In genomic region chr16:85127661-85128346, GRCm38 (mm10) we compare ENCODE assay signal across 11 mouse cellular contexts. TPM values are rescaled to one million over a fixed set of nuclear protein-coding genes. Genes with fewer than 3 reads are reported as not detected.
DNase-seq lines count a peak whose midpoint lies in the region; ATAC-seq and TF ChIP-seq lines count a peak whose summit lies in the region.
"Had no signal": no experiment of that assay in that cellular context is flagged by ENCODE, and none has a peak within 500 bp of the region (broad histone marks: within the 10 kb centered on the region; RNA-seq: fewer than 3 reads in every experiment).

No protein-coding gene starts in this region.

- H3K4me1 ChIP-seq in lung, embryonic 15.5 days: peaks cover 54% of the 10 kb centered on the region
- peaks cover 32% of the 10 kb centered on the region for H3K4me1 ChIP-seq in lung, adult 2 months (ENCODE audit: control insufficient read depth, insufficient read depth, low read length)
- H3K4me1 ChIP-seq in forebrain, embryonic 13.5 days: peaks cover 35% of the 10 kb centered on the region
- H3K4me1 ChIP-seq in neural tube, embryonic 13.5 days (replicated peaks): peaks cover 43% of the 10 kb centered on the region

- TF ChIP-seq CTCF in lung, adult 2 months (IDR thresholded peaks at IDR 0.05; ENCODE audit: insufficient read depth, low read length): no peak

- no peak overlapping the region for H3K9ac ChIP-seq in lung, embryonic 15.5 days
- no peak overlapping the region for H3K9ac ChIP-seq in forebrain, embryonic 13.5 days
- no peak overlapping the region for H3K9ac ChIP-seq in neural tube, embryonic 13.5 days
- H3K9ac ChIP-seq: liver, postnatal 0 days had no signal

- peak overlapping the region; percentile 85 for H3K27ac ChIP-seq in lung, embryonic 15.5 days
- H3K27ac ChIP-seq in forebrain, embryonic 13.5 days: peak overlapping the region; percentile 69
- H3K27ac ChIP-seq in neural tube, embryonic 13.5 days (replicated peaks): peak overlapping the region; percentile 80

- H3K4me2 ChIP-seq in lung, embryonic 15.5 days: no peak overlapping the region
- no peak overlapping the region for H3K4me2 ChIP-seq in forebrain, embryonic 13.5 days
- no peak overlapping the region for H3K4me2 ChIP-seq in neural tube, embryonic 13.5 days

- no peak; the same call in 1 of the 2 replicates for ATAC-seq in lung, embryonic 15.5 days (ENCODE audit: borderline replicate concordance, extremely low read depth, low FRiP score, low TSS enrichment)
- ATAC-seq in forebrain, embryonic 13.5 days: no peak
- peak; percentile 24; the same call in 1 of the 2 replicates for ATAC-seq in neural tube, embryonic 13.5 days (ENCODE audit: low read depth)
- ATAC-seq: liver, postnatal 0 days; Patski had no signal

- no peak for TF ChIP-seq POLR2A in lung, adult 2 months (IDR thresholded peaks at IDR 0.05; ENCODE audit: borderline replicate concordance, extremely low read depth, low read depth, low read length)

- H3K9me3 ChIP-seq in lung, embryonic 15.5 days: no peaks in the 10 kb centered on the region
- no peaks in the 10 kb centered on the region for H3K9me3 ChIP-seq in forebrain, embryonic 13.5 days (replicated peaks)
- H3K9me3 ChIP-seq in neural tube, embryonic 13.5 days: no peaks in the 10 kb centered on the region

- 59% methylated on average over 11 of the region's 11 CpGs for WGBS in lung, embryonic 15.5 days
- 64% methylated on average over 11 of the region's 11 CpGs for WGBS in lung, adult 2 months
- WGBS in forebrain, embryonic 13.5 days: 76% methylated on average over 11 of the region's 11 CpGs
- WGBS in neural tube, embryonic 13.5 days: 61% methylated on average over 11 of the region's 11 CpGs

- H3K36me3 ChIP-seq in lung, embryonic 15.5 days: no peaks in the 10 kb centered on the region
- 0 out of 2 replicates have a peak, but pooled peaks cover 13% of the 10 kb centered on the region for H3K36me3 ChIP-seq in forebrain, embryonic 13.5 days (ENCODE audit: poor library complexity, severe bottlenecking)
- H3K36me3 ChIP-seq in neural tube, embryonic 13.5 days: peaks cover 7% of the 10 kb centered on the region

- H3K27me3 ChIP-seq in lung, embryonic 15.5 days: no peaks in the 10 kb centered on the region
- H3K27me3 ChIP-seq in forebrain, embryonic 13.5 days: no peaks in the 10 kb centered on the region
- H3K27me3 ChIP-seq in neural tube, embryonic 13.5 days: no peaks in the 10 kb centered on the region
- H3K27me3 ChIP-seq: Patski had no signal

- no peak overlapping the region for H3K4me3 ChIP-seq in lung, embryonic 15.5 days
- no peak overlapping the region for H3K4me3 ChIP-seq in lung, adult 2 months (replicated peaks; ENCODE audit: extremely low read depth, low read depth, low read length)
- H3K4me3 ChIP-seq in forebrain, embryonic 13.5 days: no peak overlapping the region
- no peak overlapping the region for H3K4me3 ChIP-seq in neural tube, embryonic 13.5 days

- peak; percentile 58 for DNase-seq in heart, adult 11 months
- DNase-seq in heart, adult 8-10 months (ENCODE audit: low spot score): no peak
- DNase-seq in lung, adult 2 months: no peak
- no peak for DNase-seq in gastrocnemius, adult 18-20 months (ENCODE audit: low spot score)
- DNase-seq in right cerebral cortex, postnatal 25 days: no peak
- DNase-seq: kidney, postnatal 10 days; liver, postnatal 0 days had no signal

RNA-seq across cellular contexts. Expression of gene App, which starts 45.8 kb away (rescaled TPM):
- total RNA-seq in heart, adult 8-10 months (2022): 100 to 1,000 TPM; 121 to 133 (median 126) TPM
- polyA plus RNA-seq in lung, embryonic 15.5 days (2015; fragmentation: Nextera tagmentation; extraction: Ambion mirVana): 261 and 264 TPM in 2 replicates
- 650 and 760 TPM in 2 replicates for polyA plus RNA-seq in lung, adult 2 months (2012; rRNA removed)
- polyA plus RNA-seq in forebrain, embryonic 13.5 days (2015; fragmentation: Nextera tagmentation; extraction: Ambion mirVana): 165 and 168 TPM in 2 replicates
- 388 and 419 TPM in 2 replicates for polyA plus RNA-seq in neural tube, embryonic 13.5 days (2015; fragmentation: Nextera tagmentation; extraction: Ambion mirVana)
- total RNA-seq in gastrocnemius, adult 18-20 months (2021): 10 to 100 TPM; 68.7 to 96.8 TPM
